Mouse (Mus musculus) adrenal gland, postnatal 36 days (tissue): ENCODE measurements around the gene Nsfl1c. TPM values are rescaled to one million over a fixed set of nuclear protein-coding genes. Genes with fewer than 3 reads are reported as not detected.
A peak's percentile ranks its signal among the peaks of the same experiment; 100 is the strongest.

ENCODE experiments used
- DNase-seq, 2 experiments: peaks; one replicate each; pipeline ENCODE4 v3.0.0; 2021; ENCODE audit warnings: mixed read lengths in 1 of 2
- total RNA-seq, 2 experiments: library from RNA; stranded (reverse); gene quantifications; 2 replicates each; pipeline ENCODE4 v1.2.3; 2021

The Nsfl1c gene
- total RNA-seq, 2 experiments from 2014 or later: 139 to 148 TPM

- peak; percentile 52 to 82 for DNase-seq
Measured at GRCm38 (mm10) chr2:151543063-151543895, 49.3 kb downstream of the Nsfl1c start.

- no peak for DNase-seq
Measured at GRCm38 (mm10) chr2:151544673-151545072, 50.7 kb downstream of the Nsfl1c start.

GRCm38 (mm10) chr2:151546571-151546970 lies 52.6 kb downstream of the Nsfl1c start:
- DNase-seq: no peak

GRCm38 (mm10) chr2:151549615-151550121 lies 55.7 kb downstream of the Nsfl1c start:
- DNase-seq: no peak

Other genes with a start within 250 kb of the Nsfl1c start
- gene 4921509C19Rik, start 18.0 kb upstream of the Nsfl1c start, total RNA-seq: not detected
- 100 to 1,000 TPM; 273 to 327 TPM for gene Fkbp1a, start 48.3 kb downstream of the Nsfl1c start, total RNA-seq
- 1 to 10 TPM; 1.5 to 2.0 TPM for gene Sdcbp2, start 78.4 kb downstream of the Nsfl1c start, total RNA-seq
- 10 to 100 TPM in 1 of 2 experiments, 1 to 10 TPM in 1; 7.9 to 14.6 TPM for gene Snph, start 138.4 kb downstream of the Nsfl1c start, total RNA-seq
- gene Rad21l, start 174.4 kb downstream of the Nsfl1c start, total RNA-seq: not detected
- 1 to 10 TPM in 1 of 2 experiments, under 1 TPM in 1; 0.23 to 1.6 TPM for gene Tmem74b, start 207.8 kb downstream of the Nsfl1c start, total RNA-seq